Mouse (Mus musculus): ENCODE measurements around the gene Rfc2. TPM values are rescaled to one million over a fixed set of nuclear protein-coding genes. Genes with fewer than 3 reads are reported as not detected.

Gene Rfc2
- polyA plus RNA-seq (2011; ENCODE audit: insufficient read length, low read depth, missing spikeins) = 64.6 and 81.8 TPM in 2 replicates

- Histone ChIP-seq H3K4me3 (ENCODE audit: insufficient read depth, low read length) (no peak within 1 kb of the TSS), H3K4me1 (ENCODE audit: control insufficient read depth, insufficient read depth, low read length) (no peaks in the 10 kb centered on the region; the same call in 1 of the 2 replicates), H3K27ac (ENCODE audit: insufficient read depth, low read length) (no peak within 1 kb of the TSS)
- TF ChIP-seq CTCF (IDR thresholded peaks at IDR 0.05; ENCODE audit: borderline replicate concordance, insufficient read depth, low read length) (no peak), POLR2A (IDR thresholded peaks at IDR 0.05; ENCODE audit: low read depth, low read length) (no peak)
Observed at GRCm38 (mm10) chr5:134581146-134581545, at the start of gene Rfc2. Rfc2 (plus strand) TSS chr5:134581366.

GRCm38 (mm10) chr5:134531585-134531984 is 49.6 kb upstream of the Rfc2 start:
- no peak for TF ChIP-seq CTCF (IDR thresholded peaks at IDR 0.05; ENCODE audit: borderline replicate concordance, insufficient read depth, low read length)
- Histone ChIP-seq H3K4me1 (ENCODE audit: control insufficient read depth, insufficient read depth, low read length) (no peaks in the 10 kb centered on the region), H3K4me3 (ENCODE audit: insufficient read depth, low read length) (no peak overlapping the region), H3K27ac (ENCODE audit: insufficient read depth, low read length) (no peak overlapping the region)

GRCm38 (mm10) chr5:134532417-134532816 is 48.7 kb upstream of the Rfc2 start:
- TF ChIP-seq CTCF (IDR thresholded peaks at IDR 0.05; ENCODE audit: borderline replicate concordance, insufficient read depth, low read length) (no peak), POLR2A (IDR thresholded peaks at IDR 0.05; ENCODE audit: low read depth, low read length) (no peak)
- H3K4me3 ChIP-seq (ENCODE audit: insufficient read depth, low read length) = no peak overlapping the region
- no peak overlapping the region for H3K27ac ChIP-seq (ENCODE audit: insufficient read depth, low read length)
- H3K4me1 ChIP-seq (ENCODE audit: control insufficient read depth, insufficient read depth, low read length) = no peaks in the 10 kb centered on the region

- Histone ChIP-seq H3K4me3 (ENCODE audit: insufficient read depth, low read length) (no peak overlapping the region), H3K4me1 (ENCODE audit: control insufficient read depth, insufficient read depth, low read length) (peaks cover 10% of the 10 kb centered on the region), H3K27ac (ENCODE audit: insufficient read depth, low read length) (no peak overlapping the region)
- TF ChIP-seq POLR2A (IDR thresholded peaks at IDR 0.05; ENCODE audit: low read depth, low read length) = no peak
- no peak for TF ChIP-seq CTCF (IDR thresholded peaks at IDR 0.05; ENCODE audit: borderline replicate concordance, insufficient read depth, low read length)
Observed at GRCm38 (mm10) chr5:134536036-134536435, 45.1 kb upstream of the Rfc2 start.

GRCm38 (mm10) chr5:134539891-134540290 is 41.3 kb upstream of the Rfc2 start:
- peak overlapping the region; percentile 92 for H3K27ac ChIP-seq (ENCODE audit: insufficient read depth, low read length)
- peaks cover 11% of the 10 kb centered on the region for H3K4me1 ChIP-seq (ENCODE audit: control insufficient read depth, insufficient read depth, low read length)
- TF ChIP-seq CTCF (IDR thresholded peaks at IDR 0.05; ENCODE audit: borderline replicate concordance, insufficient read depth, low read length) (no peak), POLR2A (IDR thresholded peaks at IDR 0.05; ENCODE audit: low read depth, low read length) (peak; percentile 74)
- no peak overlapping the region for H3K4me3 ChIP-seq (ENCODE audit: insufficient read depth, low read length)

GRCm38 (mm10) chr5:134540881-134541280 is 40.3 kb upstream of the Rfc2 start:
- TF ChIP-seq POLR2A (IDR thresholded peaks at IDR 0.05; ENCODE audit: low read depth, low read length) (no peak), CTCF (IDR thresholded peaks at IDR 0.05; ENCODE audit: borderline replicate concordance, insufficient read depth, low read length) (no peak)
- H3K27ac ChIP-seq (ENCODE audit: insufficient read depth, low read length) = peak overlapping the region; percentile 92

GRCm38 (mm10) chr5:134541640-134542039 is 39.5 kb upstream of the Rfc2 start:
- peaks cover 11% of the 10 kb centered on the region for H3K4me1 ChIP-seq (ENCODE audit: control insufficient read depth, insufficient read depth, low read length)
- H3K27ac ChIP-seq (ENCODE audit: insufficient read depth, low read length) = peak overlapping the region; percentile 7; the same call in 1 of the 2 replicates
- H3K4me3 ChIP-seq (ENCODE audit: insufficient read depth, low read length) = no peak overlapping the region
- TF ChIP-seq CTCF (IDR thresholded peaks at IDR 0.05; ENCODE audit: borderline replicate concordance, insufficient read depth, low read length) (no peak), POLR2A (IDR thresholded peaks at IDR 0.05; ENCODE audit: low read depth, low read length) (no peak)

More at GRCm38 (mm10) chr5:134540881-134541280, 40.3 kb upstream of the Rfc2 start:
- Histone ChIP-seq H3K4me1 (ENCODE audit: control insufficient read depth, insufficient read depth, low read length) (peaks cover 11% of the 10 kb centered on the region), H3K4me3 (ENCODE audit: insufficient read depth, low read length) (no peak overlapping the region)

GRCm38 (mm10) chr5:134544516-134545241 is 36.5 kb upstream of the Rfc2 start:
- peaks cover 14% of the 10 kb centered on the region for H3K4me1 ChIP-seq (ENCODE audit: control insufficient read depth, insufficient read depth, low read length)
- no peak overlapping the region for H3K27ac ChIP-seq (ENCODE audit: insufficient read depth, low read length)
- H3K4me3 ChIP-seq (ENCODE audit: insufficient read depth, low read length) = no peak overlapping the region
- TF ChIP-seq POLR2A (IDR thresholded peaks at IDR 0.05; ENCODE audit: low read depth, low read length) = no peak
- TF ChIP-seq CTCF (IDR thresholded peaks at IDR 0.05; ENCODE audit: borderline replicate concordance, insufficient read depth, low read length) = no peak

- TF ChIP-seq POLR2A (IDR thresholded peaks at IDR 0.05; ENCODE audit: low read depth, low read length) = no peak
- no peak for TF ChIP-seq CTCF (IDR thresholded peaks at IDR 0.05; ENCODE audit: borderline replicate concordance, insufficient read depth, low read length)
- H3K27ac ChIP-seq (ENCODE audit: insufficient read depth, low read length) = no peak overlapping the region
Observed at GRCm38 (mm10) chr5:134545242-134545629, 35.9 kb upstream of the Rfc2 start.

GRCm38 (mm10) chr5:134546790-134547189 is 34.4 kb upstream of the Rfc2 start:
- Histone ChIP-seq H3K4me3 (ENCODE audit: insufficient read depth, low read length) (no peak overlapping the region), H3K27ac (ENCODE audit: insufficient read depth, low read length) (no peak overlapping the region), H3K4me1 (ENCODE audit: control insufficient read depth, insufficient read depth, low read length) (peaks cover 4% of the 10 kb centered on the region; the same call in 1 of the 2 replicates)
- no peak for TF ChIP-seq POLR2A (IDR thresholded peaks at IDR 0.05; ENCODE audit: low read depth, low read length)
- no peak for TF ChIP-seq CTCF (IDR thresholded peaks at IDR 0.05; ENCODE audit: borderline replicate concordance, insufficient read depth, low read length)

More at GRCm38 (mm10) chr5:134545242-134545629, 35.9 kb upstream of the Rfc2 start:
- Histone ChIP-seq H3K4me3 (ENCODE audit: insufficient read depth, low read length) (no peak overlapping the region), H3K4me1 (ENCODE audit: control insufficient read depth, insufficient read depth, low read length) (peaks cover 11% of the 10 kb centered on the region)

Data from embryonic fibroblast, embryonic 13.5 days (primary cell).